Mouse (Mus musculus): ENCODE results near the gene Egln3.

The Egln3 gene

GRCm38 (mm10) chr12:54164040-54164723, 39.5 kb downstream of the Egln3 start:
- in situ Hi-C loops (cut with MboI, MseI) = no loop called here

GRCm38 (mm10) chr12:54163166-54163565, 40.5 kb downstream of the Egln3 start:
- in situ Hi-C loops (cut with MboI, MseI) = no loop called here

- in situ Hi-C loops (cut with MboI, MseI) = no loop called here
Measured at GRCm38 (mm10) chr12:54162637-54163131, 41.0 kb downstream of the Egln3 start.

- in situ Hi-C loops (cut with MboI, MseI) = no loop called here
Measured at GRCm38 (mm10) chr12:54161468-54162202, 42.0 kb downstream of the Egln3 start.

- in situ Hi-C loops (cut with MboI, MseI) = no loop called here
Measured at GRCm38 (mm10) chr12:54160279-54160678, 43.4 kb downstream of the Egln3 start.

GRCm38 (mm10) chr12:54154771-54155170, 48.9 kb downstream of the Egln3 start:
- in situ Hi-C loops (cut with MboI, MseI) = no loop called here

GRCm38 (mm10) chr12:54146943-54147556, 56.6 kb downstream of the Egln3 start:
- in situ Hi-C loops (cut with MboI, MseI) = no loop called here
